Mouse (Mus musculus): ENCODE measurements around the gene Asb14.

GRCm38 (mm10) chr14:26890777-26891176, 3.6 kb upstream of the Asb14 start:
- TF ChIP-seq GATA1 (IDR thresholded peaks at IDR 0.05; ENCODE audit: borderline replicate concordance, low read length) (no peak), FLI1 (IDR thresholded peaks at IDR 0.05; ENCODE audit: low read length) (no peak)
